In the genomic region with DNA sequence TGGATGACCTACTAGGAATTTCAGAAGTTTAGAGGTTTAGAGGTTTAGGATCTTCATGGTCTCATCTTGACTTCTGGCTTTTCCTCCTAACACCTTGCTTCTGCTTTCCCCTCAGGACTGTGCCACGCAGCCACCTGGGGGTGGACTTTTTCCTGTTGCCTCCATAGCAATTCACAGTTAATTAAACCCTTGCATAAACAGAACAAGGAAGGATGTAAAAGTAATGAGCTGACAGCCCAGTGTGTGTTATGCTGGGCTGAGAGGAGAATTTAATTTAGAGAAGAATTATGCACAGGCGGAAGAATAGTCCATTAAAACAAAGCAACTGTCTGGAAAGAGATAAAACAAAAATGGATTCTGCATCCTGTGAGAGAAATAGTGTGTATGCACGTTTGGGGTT, we compare ENCODE assay signal across 16 mouse cellular contexts.
"Had no signal": no experiment of that assay in that cellular context is flagged by ENCODE, and none has a peak within 500 bp of the region (broad histone marks: within the 10 kb centered on the region; RNA-seq: fewer than 3 reads in every experiment).

No protein-coding gene starts in this region.

- H3K4me2 ChIP-seq: limb, embryonic 13.5 days; midbrain, embryonic 11.5 days; neural tube, embryonic 12.5 days had no signal

- H3K4me3 ChIP-seq: layer of hippocampus, adult 2 months; limb, embryonic 13.5 days; myocyte; neural tube, embryonic 12.5 days had no signal

- H3K9ac ChIP-seq: limb, embryonic 13.5 days; liver, embryonic 14.5 days; neural tube, embryonic 12.5 days had no signal

- H3K27me3 ChIP-seq: limb, embryonic 13.5 days; neural tube, embryonic 12.5 days had no signal

- DNase-seq: kidney, postnatal 10 days; kidney, postnatal 4 days; left cerebral cortex, postnatal 4 days; lung, adult 18-20 months; lung, postnatal 4 days; right cerebral cortex, postnatal 4 days; spleen, adult 18-20 months; thymus, adult 18-20 months; thymus, postnatal 14 days had no signal

- H3K27ac ChIP-seq: layer of hippocampus, adult 2 months; limb, embryonic 13.5 days; liver, embryonic 14.5 days; neural tube, embryonic 12.5 days had no signal

- H3K9me3 ChIP-seq: limb, embryonic 13.5 days; neural tube, embryonic 12.5 days had no signal

- ATAC-seq: lung, postnatal 0 days had no signal

- H3K36me3 ChIP-seq: limb, embryonic 13.5 days; neural tube, embryonic 12.5 days had no signal

- H3K4me1 ChIP-seq: neural tube, embryonic 12.5 days had no signal
